Mouse (Mus musculus): Measurements from ENCODE around the gene Camk1g. TPM values are rescaled to one million over a fixed set of nuclear protein-coding genes. Genes with fewer than 3 reads are reported as not detected.

The Camk1g gene
- polyA plus RNA-seq, 1 experiment from 2014 or later: 9.4 TPM

DNA sequence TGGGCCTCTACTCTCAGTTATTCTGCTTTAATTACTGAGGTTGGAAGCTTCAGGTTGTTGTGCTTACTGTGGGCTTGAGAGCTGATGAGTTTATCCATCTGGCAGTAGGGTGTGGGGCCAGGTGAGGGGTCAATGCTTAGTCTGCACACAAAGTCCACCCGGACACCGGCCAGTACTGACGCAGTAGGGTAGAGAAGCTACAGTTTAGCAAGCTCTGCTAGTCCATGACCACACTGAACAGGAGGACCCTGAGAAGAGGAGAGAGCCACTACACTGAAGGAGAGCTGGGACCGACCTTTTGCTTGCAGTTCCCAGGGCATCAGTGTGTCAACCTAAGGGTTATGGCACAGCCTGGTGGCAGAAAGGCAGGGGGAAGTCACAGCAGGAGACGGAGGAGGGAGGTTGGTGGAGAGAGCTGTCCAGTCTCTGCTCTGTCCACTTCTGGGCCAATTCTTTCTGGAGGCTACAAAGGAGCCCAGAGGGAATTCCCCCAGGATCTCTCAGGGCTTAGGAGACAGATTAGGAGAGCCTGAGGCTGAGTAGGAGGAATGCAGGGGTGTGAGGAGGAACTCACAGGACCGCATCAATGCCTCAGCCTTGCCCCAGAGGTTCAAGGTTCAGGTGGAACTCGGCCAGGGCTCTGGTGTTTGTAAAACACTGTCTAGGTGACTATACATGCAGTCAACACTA, 43.5 kb downstream of the Camk1g start:
- ATAC-seq (ENCODE audit: insufficient number of reproducible peaks, insufficient read depth, low FRiP score, low read depth): no peak
- H3K9ac ChIP-seq (ENCODE audit: low read length): no peak overlapping the region

DNA sequence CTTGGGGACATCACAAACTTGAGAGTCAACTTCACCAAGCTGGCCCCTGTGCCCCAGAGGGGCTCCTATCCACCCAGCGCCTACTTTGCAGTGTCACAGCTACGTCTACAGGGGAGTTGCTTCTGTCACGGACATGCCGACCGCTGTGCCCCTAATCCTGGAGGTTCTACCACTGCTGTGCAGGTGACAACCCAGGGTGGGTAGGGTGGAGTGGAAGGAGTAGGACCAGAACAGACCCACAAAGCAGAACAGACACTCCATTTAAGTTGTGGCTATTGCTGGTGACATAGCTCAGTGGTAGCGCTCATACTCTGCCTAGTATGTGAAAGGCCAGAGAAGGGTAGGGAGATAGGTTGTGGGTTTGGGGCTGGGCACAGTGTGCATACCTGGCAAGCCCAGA, 44.2 kb downstream of the Camk1g start:
- no peak overlapping the region for H3K4me3 ChIP-seq (ENCODE audit: control insufficient read depth in 1 of 2, insufficient read depth in 1 of 2, low read depth in 1 of 2, low read length in 2 of 2)
- no peak overlapping the region for H3K4me2 ChIP-seq (ENCODE audit: low read length)
- H3K27ac ChIP-seq (replicated peaks in 1 of 2; ENCODE audit: control insufficient read depth in 1 of 2, insufficient read depth in 1 of 2, low read depth in 2 of 2, low read length in 2 of 2): no peak overlapping the region
- H3K4me1 ChIP-seq (ENCODE audit: control insufficient read depth in 2 of 2, insufficient read depth in 2 of 2, low read length in 2 of 2): peaks cover 12 to 26% of the 10 kb centered on the region in 2 experiments
- H3K9ac ChIP-seq (ENCODE audit: low read length): no peak overlapping the region
- no peaks in the 10 kb centered on the region for H3K27me3 ChIP-seq (ENCODE audit: control insufficient read depth, insufficient read depth, low read length)
- H3K9me3 ChIP-seq (ENCODE audit: control insufficient read depth, low read length): no peaks in the 10 kb centered on the region
- ATAC-seq (ENCODE audit: insufficient number of reproducible peaks, insufficient read depth, low FRiP score, low read depth): no peak
- H3K36me3 ChIP-seq (ENCODE audit: control insufficient read depth, insufficient read depth, low read length): no peaks in the 10 kb centered on the region
- WGBS: 91% methylated on average over 6 of the region's 6 CpGs

More for the DNA sequence above, 43.5 kb downstream of the Camk1g start:
- no peaks in the 10 kb centered on the region for H3K36me3 ChIP-seq (ENCODE audit: control insufficient read depth, insufficient read depth, low read length)
- no peak overlapping the region for H3K4me2 ChIP-seq (ENCODE audit: low read length)
- no peak overlapping the region for H3K4me3 ChIP-seq (ENCODE audit: control insufficient read depth in 1 of 2, insufficient read depth in 1 of 2, low read depth in 1 of 2, low read length in 2 of 2)
- no peaks in the 10 kb centered on the region for H3K9me3 ChIP-seq (ENCODE audit: control insufficient read depth, low read length)
- 65% methylated on average over 7 of the region's 7 CpGs for WGBS
- H3K4me1 ChIP-seq (ENCODE audit: control insufficient read depth in 2 of 2, insufficient read depth in 2 of 2, low read length in 2 of 2): peaks cover 12 to 29% of the 10 kb centered on the region in 2 experiments
- H3K27ac ChIP-seq (replicated peaks in 1 of 2; ENCODE audit: control insufficient read depth in 1 of 2, insufficient read depth in 1 of 2, low read depth in 2 of 2, low read length in 2 of 2): no peak overlapping the region
- H3K27me3 ChIP-seq (ENCODE audit: control insufficient read depth, insufficient read depth, low read length): no peaks in the 10 kb centered on the region

DNA sequence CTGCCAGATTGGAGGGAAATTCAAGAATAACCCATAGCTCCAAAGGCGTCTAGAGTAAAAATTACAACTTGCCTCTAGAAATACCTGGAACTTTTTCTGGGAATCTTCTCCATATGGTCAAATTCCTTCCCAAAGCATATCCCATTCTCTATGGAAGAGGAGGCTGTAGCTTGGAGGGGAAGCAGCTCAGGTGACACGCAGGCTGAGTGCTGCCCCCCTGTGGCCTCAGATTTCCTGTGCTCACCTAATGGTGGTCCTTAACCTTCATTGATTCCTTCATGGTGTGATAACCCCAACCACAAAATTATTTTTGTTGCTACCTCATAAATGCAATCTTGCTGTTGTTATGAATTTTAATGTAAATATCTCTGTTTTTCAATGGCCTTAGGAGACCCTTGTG, 45.9 kb downstream of the Camk1g start:
- Histone ChIP-seq H3K4me2 (ENCODE audit: low read length) (no peak overlapping the region), H3K9ac (ENCODE audit: low read length) (no peak overlapping the region), H3K27ac (replicated peaks in 1 of 2; ENCODE audit: control insufficient read depth in 1 of 2, insufficient read depth in 1 of 2, low read depth in 2 of 2, low read length in 2 of 2) (no peak overlapping the region), H3K9me3 (ENCODE audit: control insufficient read depth, low read length) (no peaks in the 10 kb centered on the region), H3K4me3 (ENCODE audit: control insufficient read depth in 1 of 2, insufficient read depth in 1 of 2, low read depth in 1 of 2, low read length in 2 of 2) (no peak overlapping the region), H3K4me1 (ENCODE audit: control insufficient read depth in 2 of 2, insufficient read depth in 2 of 2, low read length in 2 of 2) (peaks cover 12 to 15% of the 10 kb centered on the region in 2 experiments), H3K36me3 (ENCODE audit: control insufficient read depth, insufficient read depth, low read length) (no peaks in the 10 kb centered on the region), H3K27me3 (ENCODE audit: control insufficient read depth, insufficient read depth, low read length) (no peaks in the 10 kb centered on the region)
- 53% methylated on average over 2 of the region's 2 CpGs for WGBS
- no peak for ATAC-seq (ENCODE audit: insufficient number of reproducible peaks, insufficient read depth, low FRiP score, low read depth)

DNA sequence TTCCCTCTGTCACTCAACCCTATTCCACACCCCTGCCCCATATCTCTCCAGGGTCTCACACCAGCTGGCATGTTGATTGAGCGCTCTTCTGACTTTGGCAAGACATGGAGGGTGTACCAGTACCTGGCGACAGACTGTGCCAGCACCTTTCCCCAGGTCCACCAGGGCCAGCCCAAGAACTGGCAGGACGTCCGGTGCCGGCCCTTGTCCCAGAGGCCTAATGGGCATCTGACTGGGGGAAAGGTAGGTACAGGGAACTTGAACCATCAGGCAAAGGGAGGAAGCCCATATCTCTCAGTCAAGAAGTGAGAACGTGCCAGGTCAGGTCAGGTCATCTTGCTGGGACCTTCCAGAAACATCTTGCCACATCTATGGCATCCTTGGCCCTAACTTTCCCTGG, 46.4 kb downstream of the Camk1g start:
- no peak for ATAC-seq (ENCODE audit: insufficient number of reproducible peaks, insufficient read depth, low FRiP score, low read depth)

DNA sequence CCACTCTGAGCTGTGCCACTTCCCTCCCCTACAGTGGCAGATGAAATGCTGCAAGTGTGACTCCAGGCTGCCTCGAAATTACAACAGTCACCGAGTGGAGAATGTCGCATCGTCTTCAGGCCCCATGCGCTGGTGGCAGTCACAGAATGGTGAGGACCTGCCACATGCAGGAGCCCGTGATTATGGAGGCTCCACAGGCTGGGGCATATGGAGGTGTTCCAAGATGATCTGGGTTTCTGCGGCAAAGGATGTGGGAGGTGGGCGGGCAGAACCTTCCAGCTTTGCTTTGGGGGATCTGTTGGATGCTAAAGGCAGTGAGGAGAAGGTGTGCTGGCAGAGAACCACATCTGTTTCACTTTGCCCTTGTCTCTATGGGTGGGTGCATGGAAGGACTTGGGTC, 49.7 kb downstream of the Camk1g start:
- ATAC-seq (ENCODE audit: insufficient number of reproducible peaks, insufficient read depth, low FRiP score, low read depth): no peak
- 83% methylated on average over 8 of the region's 8 CpGs for WGBS
- Histone ChIP-seq H3K27ac (replicated peaks in 1 of 2; ENCODE audit: control insufficient read depth in 1 of 2, insufficient read depth in 1 of 2, low read depth in 2 of 2, low read length in 2 of 2) (no peak overlapping the region), H3K4me3 (ENCODE audit: control insufficient read depth in 1 of 2, insufficient read depth in 1 of 2, low read depth in 1 of 2, low read length in 2 of 2) (no peak overlapping the region), H3K27me3 (ENCODE audit: control insufficient read depth, insufficient read depth, low read length) (no peaks in the 10 kb centered on the region), H3K4me2 (ENCODE audit: low read length) (no peak overlapping the region), H3K9me3 (ENCODE audit: control insufficient read depth, low read length) (no peaks in the 10 kb centered on the region), H3K36me3 (ENCODE audit: control insufficient read depth, insufficient read depth, low read length) (no peaks in the 10 kb centered on the region), H3K4me1 (ENCODE audit: control insufficient read depth in 2 of 2, insufficient read depth in 2 of 2, low read length in 2 of 2) (peaks cover 26 to 34% of the 10 kb centered on the region in 2 experiments), H3K9ac (ENCODE audit: low read length) (no peak overlapping the region)

More for the DNA sequence above, 46.4 kb downstream of the Camk1g start:
- Histone ChIP-seq H3K27me3 (ENCODE audit: control insufficient read depth, insufficient read depth, low read length) (no peaks in the 10 kb centered on the region), H3K36me3 (ENCODE audit: control insufficient read depth, insufficient read depth, low read length) (no peaks in the 10 kb centered on the region), H3K4me3 (ENCODE audit: control insufficient read depth in 1 of 2, insufficient read depth in 1 of 2, low read depth in 1 of 2, low read length in 2 of 2) (no peak overlapping the region), H3K9me3 (ENCODE audit: control insufficient read depth, low read length) (no peaks in the 10 kb centered on the region), H3K27ac (replicated peaks in 1 of 2; ENCODE audit: control insufficient read depth in 1 of 2, insufficient read depth in 1 of 2, low read depth in 2 of 2, low read length in 2 of 2) (no peak overlapping the region), H3K4me1 (ENCODE audit: control insufficient read depth in 2 of 2, insufficient read depth in 2 of 2, low read length in 2 of 2) (peaks cover 12 to 15% of the 10 kb centered on the region in 2 experiments), H3K4me2 (ENCODE audit: low read length) (no peak overlapping the region), H3K9ac (ENCODE audit: low read length) (no peak overlapping the region)
- 89% methylated on average over 6 of the region's 6 CpGs for WGBS

GRCm38 (mm10) chr1:193319721-193320120, 50.4 kb downstream of the Camk1g start:
- H3K36me3 ChIP-seq (ENCODE audit: control insufficient read depth, insufficient read depth, low read length): no peaks in the 10 kb centered on the region
- no peaks in the 10 kb centered on the region for H3K9me3 ChIP-seq (ENCODE audit: control insufficient read depth, low read length)
- H3K4me2 ChIP-seq (ENCODE audit: low read length): no peak overlapping the region
- no peak overlapping the region for H3K9ac ChIP-seq (ENCODE audit: low read length)
- no peak overlapping the region for H3K27ac ChIP-seq (replicated peaks in 1 of 2; ENCODE audit: control insufficient read depth in 1 of 2, insufficient read depth in 1 of 2, low read depth in 2 of 2, low read length in 2 of 2)
- H3K4me1 ChIP-seq (ENCODE audit: control insufficient read depth in 2 of 2, insufficient read depth in 2 of 2, low read length in 2 of 2): peaks cover 32 to 40% of the 10 kb centered on the region in 2 experiments
- no peaks in the 10 kb centered on the region for H3K27me3 ChIP-seq (ENCODE audit: control insufficient read depth, insufficient read depth, low read length)
- WGBS: 38% methylated on average over 3 of the region's 3 CpGs
- ATAC-seq (ENCODE audit: insufficient number of reproducible peaks, insufficient read depth, low FRiP score, low read depth): no peak
- H3K4me3 ChIP-seq (ENCODE audit: control insufficient read depth in 1 of 2, insufficient read depth in 1 of 2, low read depth in 1 of 2, low read length in 2 of 2): no peak overlapping the region

GRCm38 (mm10) chr1:193317159-193317559, 52.9 kb downstream of the Camk1g start:
- Histone ChIP-seq H3K4me3 (ENCODE audit: control insufficient read depth in 1 of 2, insufficient read depth in 1 of 2, low read depth in 1 of 2, low read length in 2 of 2) (no peak overlapping the region), H3K9ac (ENCODE audit: low read length) (peak overlapping the region; percentile 32), H3K36me3 (ENCODE audit: control insufficient read depth, insufficient read depth, low read length) (no peaks in the 10 kb centered on the region), H3K9me3 (ENCODE audit: control insufficient read depth, low read length) (no peaks in the 10 kb centered on the region), H3K27ac (replicated peaks in 1 of 2; ENCODE audit: control insufficient read depth in 1 of 2, insufficient read depth in 1 of 2, low read depth in 2 of 2, low read length in 2 of 2) (peak overlapping the region; percentile 90 to 91), H3K4me1 (ENCODE audit: control insufficient read depth in 2 of 2, insufficient read depth in 2 of 2, low read length in 2 of 2) (peaks cover 32 to 33% of the 10 kb centered on the region in 2 experiments), H3K4me2 (ENCODE audit: low read length) (0 out of 2 replicates have a peak overlapping the region, but pooled peaks have one; percentile 9), H3K27me3 (ENCODE audit: control insufficient read depth, insufficient read depth, low read length) (no peaks in the 10 kb centered on the region)
- 9% methylated on average over 6 of the region's 6 CpGs for WGBS
- ATAC-seq (ENCODE audit: insufficient number of reproducible peaks, insufficient read depth, low FRiP score, low read depth): peak; percentile 86

GRCm38 (mm10) chr1:193316358-193316750, 53.7 kb downstream of the Camk1g start:
- Histone ChIP-seq H3K9ac (ENCODE audit: low read length) (peak overlapping the region; percentile 31; the same call in 1 of the 2 replicates), H3K36me3 (ENCODE audit: control insufficient read depth, insufficient read depth, low read length) (no peaks in the 10 kb centered on the region), H3K4me2 (ENCODE audit: low read length) (no peak overlapping the region), H3K27ac (replicated peaks in 1 of 2; ENCODE audit: control insufficient read depth in 1 of 2, insufficient read depth in 1 of 2, low read depth in 2 of 2, low read length in 2 of 2) (peak overlapping the region; percentile 92 to 94), H3K4me1 (ENCODE audit: control insufficient read depth in 2 of 2, insufficient read depth in 2 of 2, low read length in 2 of 2) (peaks cover 39 to 41% of the 10 kb centered on the region in 2 experiments), H3K9me3 (ENCODE audit: control insufficient read depth, low read length) (no peaks in the 10 kb centered on the region), H3K27me3 (ENCODE audit: control insufficient read depth, insufficient read depth, low read length) (no peaks in the 10 kb centered on the region), H3K4me3 (ENCODE audit: control insufficient read depth in 1 of 2, insufficient read depth in 1 of 2, low read depth in 1 of 2, low read length in 2 of 2) (no peak overlapping the region)
- 17% methylated on average over 9 of the region's 9 CpGs for WGBS
- ATAC-seq (ENCODE audit: insufficient number of reproducible peaks, insufficient read depth, low FRiP score, low read depth): no peak; the same call in 1 of the 2 replicates
